Mouse (Mus musculus): ENCODE results near the gene C87436. TPM values are rescaled to one million over a fixed set of nuclear protein-coding genes. Genes with fewer than 3 reads are reported as not detected.
A peak's percentile ranks its signal among the peaks of the same experiment; 100 is the strongest.

The C87436 gene
- polyA plus RNA-seq, 1 experiment from 2014 or later, result 24.3 TPM

- peak overlapping the region; percentile 32; the same call in 1 of the 2 replicates for H3K4me3 ChIP-seq (ENCODE audit: low read depth, low read length)
- peak overlapping the region; percentile 58 for H3K9ac ChIP-seq
- H3K27ac ChIP-seq (ENCODE audit: low read depth), result peak overlapping the region; percentile 72; the same call in 1 of the 2 replicates
- peak overlapping the region; percentile 63 for H3K4me2 ChIP-seq
- no peaks in the 10 kb centered on the region for H3K27me3 ChIP-seq (ENCODE audit: insufficient read depth, low read length)
- DNase-seq (no peak), ATAC-seq (ENCODE audit: insufficient read depth) (no peak)
- TF ChIP-seq CTCF (IDR thresholded peaks at IDR 0.05; ENCODE audit: low read depth), result no peak
- H3K36me3 ChIP-seq (ENCODE audit: insufficient read depth), result no peaks in the 10 kb centered on the region
- WGBS, result 55% methylated on average over 11 of the region's 11 CpGs
- H3K4me1 ChIP-seq (ENCODE audit: insufficient read depth), result 0 out of 2 replicates have a peak, but pooled peaks cover 4% of the 10 kb centered on the region
- H3K9me3 ChIP-seq (ENCODE audit: low read depth, low read length), result no peaks in the 10 kb centered on the region
Measured at GRCm38 (mm10) chr6:86497942-86498732, 60.0 kb downstream of the C87436 start.

GRCm38 (mm10) chr6:86499571-86500109 is 61.5 kb downstream of the C87436 start:
- Histone ChIP-seq H3K9me3 (ENCODE audit: low read depth, low read length) (no peaks in the 10 kb centered on the region), H3K4me1 (ENCODE audit: insufficient read depth) (0 out of 2 replicates have a peak, but pooled peaks cover 4% of the 10 kb centered on the region), H3K9ac (no peak overlapping the region), H3K27ac (ENCODE audit: low read depth) (peak overlapping the region; percentile 24; the same call in 1 of the 2 replicates), H3K4me3 (ENCODE audit: low read depth, low read length) (no peak overlapping the region), H3K4me2 (no peak overlapping the region), H3K36me3 (ENCODE audit: insufficient read depth) (no peaks in the 10 kb centered on the region), H3K27me3 (ENCODE audit: insufficient read depth, low read length) (no peaks in the 10 kb centered on the region)
- ATAC-seq (ENCODE audit: insufficient read depth) (no peak), DNase-seq (no peak)
- TF ChIP-seq CTCF (IDR thresholded peaks at IDR 0.05; ENCODE audit: low read depth), result no peak
- WGBS, result 46% methylated on average over 5 of the region's 5 CpGs

GRCm38 (mm10) chr6:86503513-86503912 is 65.3 kb downstream of the C87436 start:
- Histone ChIP-seq H3K27ac (ENCODE audit: low read depth) (no peak overlapping the region), H3K27me3 (ENCODE audit: insufficient read depth, low read length) (no peaks in the 10 kb centered on the region), H3K4me1 (ENCODE audit: insufficient read depth) (no peaks in the 10 kb centered on the region), H3K9me3 (ENCODE audit: low read depth, low read length) (no peaks in the 10 kb centered on the region), H3K4me2 (no peak overlapping the region), H3K9ac (no peak overlapping the region), H3K36me3 (ENCODE audit: insufficient read depth) (no peaks in the 10 kb centered on the region), H3K4me3 (ENCODE audit: low read depth, low read length) (no peak overlapping the region)
- 74% methylated on average over 4 of the region's 4 CpGs for WGBS
- no peak for TF ChIP-seq CTCF (IDR thresholded peaks at IDR 0.05; ENCODE audit: low read depth)
- ATAC-seq (ENCODE audit: insufficient read depth) (no peak), DNase-seq (no peak)

DNA sequence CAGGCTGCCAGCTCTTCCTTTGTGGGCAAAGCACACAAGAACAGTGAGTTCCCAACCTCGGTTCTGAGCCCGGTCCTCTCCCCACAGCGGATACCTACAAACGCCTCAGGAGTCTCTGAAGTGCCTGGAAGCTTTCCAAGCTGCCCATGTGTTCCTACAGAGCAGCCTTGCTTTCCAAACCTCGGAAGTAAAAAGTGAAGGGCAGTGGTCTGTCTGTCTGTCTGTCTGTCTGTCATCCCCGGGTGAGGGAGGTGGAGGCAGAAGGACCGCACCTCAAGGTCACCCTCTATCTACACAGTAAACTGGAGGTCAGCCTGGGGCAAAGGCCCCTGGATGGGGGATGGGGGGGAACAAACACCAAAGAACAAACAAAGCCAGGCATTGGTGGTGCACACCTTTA is 67.5 kb downstream of the C87436 start:
- 50% methylated on average over 7 of the region's 7 CpGs for WGBS
- H3K9ac ChIP-seq, result no peak overlapping the region; the same call in 1 of the 2 replicates
- no peak for TF ChIP-seq CTCF (IDR thresholded peaks at IDR 0.05; ENCODE audit: low read depth)
- ATAC-seq (ENCODE audit: insufficient read depth), result no peak
- H3K36me3 ChIP-seq (ENCODE audit: insufficient read depth), result no peaks in the 10 kb centered on the region
- H3K4me1 ChIP-seq (ENCODE audit: insufficient read depth), result no peaks in the 10 kb centered on the region
- no peak overlapping the region for H3K4me2 ChIP-seq
- H3K4me3 ChIP-seq (ENCODE audit: low read depth, low read length), result no peak overlapping the region
- no peaks in the 10 kb centered on the region for H3K9me3 ChIP-seq (ENCODE audit: low read depth, low read length)
- H3K27me3 ChIP-seq (ENCODE audit: insufficient read depth, low read length), result no peaks in the 10 kb centered on the region
- DNase-seq, result no peak
- no peak overlapping the region for H3K27ac ChIP-seq (ENCODE audit: low read depth)

- ATAC-seq (ENCODE audit: insufficient read depth), result no peak
- no peak overlapping the region for H3K9ac ChIP-seq
- H3K9me3 ChIP-seq (ENCODE audit: low read depth, low read length), result no peaks in the 10 kb centered on the region
- DNase-seq, result no peak
- no peak overlapping the region for H3K4me2 ChIP-seq
- no peak overlapping the region for H3K27ac ChIP-seq (ENCODE audit: low read depth)
- no peaks in the 10 kb centered on the region for H3K4me1 ChIP-seq (ENCODE audit: insufficient read depth)
- 76% methylated on average over 3 of the region's 3 CpGs for WGBS
- H3K4me3 ChIP-seq (ENCODE audit: low read depth, low read length), result no peak overlapping the region
- no peaks in the 10 kb centered on the region for H3K36me3 ChIP-seq (ENCODE audit: insufficient read depth)
- H3K27me3 ChIP-seq (ENCODE audit: insufficient read depth, low read length), result no peaks in the 10 kb centered on the region
- no peak for TF ChIP-seq CTCF (IDR thresholded peaks at IDR 0.05; ENCODE audit: low read depth)
Measured at GRCm38 (mm10) chr6:86506309-86506708, 68.1 kb downstream of the C87436 start.

DNA sequence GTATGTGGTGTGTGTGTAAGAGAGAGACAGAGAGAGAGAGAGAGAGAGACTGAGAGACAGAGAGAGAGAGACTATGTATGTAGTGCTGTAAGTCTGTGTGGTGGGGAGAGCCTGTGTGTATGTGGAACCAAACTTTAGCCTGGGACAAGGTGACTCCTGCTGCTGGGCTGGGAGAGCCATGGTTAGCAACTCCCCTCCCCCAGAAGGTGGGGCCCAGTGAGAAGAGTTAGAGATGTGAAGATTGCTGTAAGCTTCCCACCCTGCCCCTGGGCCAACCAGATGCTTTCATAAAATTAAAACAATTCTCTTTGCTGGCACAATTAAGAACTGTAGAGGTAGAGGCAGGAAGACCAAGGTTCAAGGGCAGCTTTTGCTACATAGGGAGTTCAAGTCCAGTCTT is 68.9 kb downstream of the C87436 start:
- TF ChIP-seq CTCF (IDR thresholded peaks at IDR 0.05; ENCODE audit: low read depth), result no peak
- Histone ChIP-seq H3K27ac (ENCODE audit: low read depth) (no peak overlapping the region), H3K9me3 (ENCODE audit: low read depth, low read length) (no peaks in the 10 kb centered on the region), H3K4me2 (no peak overlapping the region), H3K9ac (no peak overlapping the region), H3K4me1 (ENCODE audit: insufficient read depth) (no peaks in the 10 kb centered on the region), H3K4me3 (ENCODE audit: low read depth, low read length) (no peak overlapping the region), H3K36me3 (ENCODE audit: insufficient read depth) (no peaks in the 10 kb centered on the region), H3K27me3 (ENCODE audit: insufficient read depth, low read length) (no peaks in the 10 kb centered on the region)
- DNase-seq, result no peak
- ATAC-seq (ENCODE audit: insufficient read depth), result no peak

GRCm38 (mm10) chr6:86508736-86509135 is 70.6 kb downstream of the C87436 start:
- Histone ChIP-seq H3K9ac (no peak overlapping the region), H3K27me3 (ENCODE audit: insufficient read depth, low read length) (no peaks in the 10 kb centered on the region), H3K4me3 (ENCODE audit: low read depth, low read length) (no peak overlapping the region), H3K4me1 (ENCODE audit: insufficient read depth) (no peaks in the 10 kb centered on the region), H3K9me3 (ENCODE audit: low read depth, low read length) (no peaks in the 10 kb centered on the region), H3K4me2 (no peak overlapping the region), H3K36me3 (ENCODE audit: insufficient read depth) (no peaks in the 10 kb centered on the region), H3K27ac (ENCODE audit: low read depth) (no peak overlapping the region)
- no peak for TF ChIP-seq CTCF (IDR thresholded peaks at IDR 0.05; ENCODE audit: low read depth)
- WGBS, result 74% methylated on average over 3 of the region's 3 CpGs
- DNase-seq (no peak), ATAC-seq (ENCODE audit: insufficient read depth) (no peak)

Measured in lung, embryonic 14.5 days (tissue).